ENCODE assay signal across 7 mouse cellular contexts in genomic region chr14:100429662-100430061, GRCm38 (mm10).
"Had no signal": no experiment of that assay in that cellular context is flagged by ENCODE, and none has a peak within 500 bp of the region (broad histone marks: within the 10 kb centered on the region; RNA-seq: fewer than 3 reads in every experiment).

No protein-coding gene starts in this region.

- DNase-seq: kidney, postnatal 10 days; kidney, postnatal 4 days; lung, embryonic 14.5 days; lung, postnatal 10 days; right cerebral cortex, adult 18-20 months; right cerebral cortex, postnatal 25 days; thymus, postnatal 36 days had no signal
